Mouse (Mus musculus): ENCODE measurements around the gene Spr. TPM values are rescaled to one million over a fixed set of nuclear protein-coding genes. Genes with fewer than 3 reads are reported as not detected.

Gene Spr
- polyA plus RNA-seq, 1 experiment from 2014 or later, result 53.8 TPM

GRCm38 (mm10) chr6:85105033-85105615 lies 32.4 kb downstream of the Spr start:
- H3K9me3 ChIP-seq, result no peaks in the 10 kb centered on the region
- no peak overlapping the region for H3K27ac ChIP-seq (replicated peaks)
- no peaks in the 10 kb centered on the region for H3K4me1 ChIP-seq
- DNase-seq (ENCODE audit: low spot score), result no peak
- no peaks in the 10 kb centered on the region for H3K27me3 ChIP-seq (replicated peaks; ENCODE audit: low read depth, poor library complexity, severe bottlenecking)
- no peaks in the 10 kb centered on the region for H3K36me3 ChIP-seq (replicated peaks)
- H3K4me3 ChIP-seq, result no peak overlapping the region
- 85% methylated on average over 10 of the region's 10 CpGs for WGBS

- no peak for DNase-seq (ENCODE audit: low spot score)
- 87% methylated on average over 3 of the region's 3 CpGs for WGBS
- H3K36me3 ChIP-seq (replicated peaks), result no peaks in the 10 kb centered on the region
- no peaks in the 10 kb centered on the region for H3K4me1 ChIP-seq
- no peaks in the 10 kb centered on the region for H3K27me3 ChIP-seq (replicated peaks; ENCODE audit: low read depth, poor library complexity, severe bottlenecking)
- no peaks in the 10 kb centered on the region for H3K9me3 ChIP-seq
- no peak overlapping the region for H3K27ac ChIP-seq (replicated peaks)
- no peak overlapping the region for H3K4me3 ChIP-seq
Observed at GRCm38 (mm10) chr6:85103321-85103720, 34.2 kb downstream of the Spr start.

DNA sequence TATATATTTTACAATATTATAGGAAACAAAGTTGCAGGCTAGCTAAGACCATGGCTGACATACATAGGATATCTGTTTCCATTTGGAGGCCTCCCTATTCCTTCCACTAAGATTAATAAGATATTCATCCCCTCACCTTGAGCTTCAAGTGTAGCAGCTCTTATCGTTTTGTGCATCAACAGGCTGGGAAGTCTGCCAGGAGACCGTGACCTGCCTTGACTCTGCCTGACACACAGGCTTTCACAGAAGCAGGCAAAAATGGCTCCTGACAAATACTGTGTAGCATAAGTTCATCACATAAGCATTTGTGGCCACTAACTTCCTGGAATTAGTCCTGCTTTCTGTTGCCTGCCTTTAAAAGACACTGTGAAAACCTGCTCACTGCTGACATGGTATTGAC lies 41.1 kb downstream of the Spr start:
- DNase-seq (ENCODE audit: low spot score), result no peak
- H3K27ac ChIP-seq (replicated peaks), result no peak overlapping the region
- H3K9me3 ChIP-seq, result no peaks in the 10 kb centered on the region
- no peaks in the 10 kb centered on the region for H3K36me3 ChIP-seq (replicated peaks)
- H3K4me3 ChIP-seq, result no peak overlapping the region
- no peaks in the 10 kb centered on the region for H3K4me1 ChIP-seq
- no peaks in the 10 kb centered on the region for H3K27me3 ChIP-seq (replicated peaks; ENCODE audit: low read depth, poor library complexity, severe bottlenecking)
- WGBS, result 83% methylated on average over 2 of the region's 2 CpGs

- H3K27ac ChIP-seq (replicated peaks), result no peak overlapping the region
- no peaks in the 10 kb centered on the region for H3K4me1 ChIP-seq
- no peaks in the 10 kb centered on the region for H3K9me3 ChIP-seq
- no peak for DNase-seq (ENCODE audit: low spot score)
- no peaks in the 10 kb centered on the region for H3K36me3 ChIP-seq (replicated peaks)
- H3K4me3 ChIP-seq, result no peak overlapping the region
- 83% methylated on average over 4 of the region's 4 CpGs for WGBS
- no peaks in the 10 kb centered on the region for H3K27me3 ChIP-seq (replicated peaks; ENCODE audit: low read depth, poor library complexity, severe bottlenecking)
Observed at GRCm38 (mm10) chr6:85087425-85087824, 50.1 kb downstream of the Spr start.

DNA sequence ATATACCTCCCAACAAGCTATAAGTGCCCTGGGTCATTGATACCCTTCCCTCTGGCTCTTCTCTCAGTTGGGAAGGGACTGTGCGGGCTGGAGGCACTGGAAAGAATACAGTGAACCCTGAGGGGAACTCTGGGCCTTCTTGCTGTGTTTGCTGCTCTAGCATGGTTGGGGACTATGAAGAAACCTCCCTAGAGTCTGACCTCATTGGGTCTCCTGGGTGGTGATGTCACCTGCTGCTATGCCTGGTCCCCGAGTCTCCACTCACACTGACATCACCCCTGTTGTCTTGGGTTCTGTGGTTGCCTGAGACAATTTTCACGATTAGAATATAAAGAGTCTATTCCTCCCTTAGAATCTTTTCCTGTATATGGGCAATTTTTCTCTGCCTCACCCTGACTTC lies 50.9 kb downstream of the Spr start:
- WGBS, result 78% methylated on average over 3 of the region's 3 CpGs
- H3K27me3 ChIP-seq (replicated peaks; ENCODE audit: low read depth, poor library complexity, severe bottlenecking), result no peaks in the 10 kb centered on the region
- no peaks in the 10 kb centered on the region for H3K4me1 ChIP-seq
- H3K4me3 ChIP-seq, result no peak overlapping the region
- no peaks in the 10 kb centered on the region for H3K36me3 ChIP-seq (replicated peaks)
- no peaks in the 10 kb centered on the region for H3K9me3 ChIP-seq
- H3K27ac ChIP-seq (replicated peaks), result no peak overlapping the region
- DNase-seq (ENCODE audit: low spot score), result no peak

Other genes starting within 250 kb of the Spr start
- 26.2 and 27.4 TPM in 2 replicates for gene Exoc6b, start 68.3 kb downstream of the Spr start, polyA plus RNA-seq (2016; fragmentation: Nextera tagmentation; extraction: Ambion mirVana)
- 2.6 and 2.9 TPM in 2 replicates for gene Emx1, start 49.7 kb upstream of the Spr start, polyA plus RNA-seq (2016; fragmentation: Nextera tagmentation; extraction: Ambion mirVana)
- gene Sfxn5, start 195.7 kb upstream of the Spr start, polyA plus RNA-seq (2016; fragmentation: Nextera tagmentation; extraction: Ambion mirVana), result 8.5 and 8.6 TPM in 2 replicates
- gene Rab11fip5, start 236.9 kb upstream of the Spr start, polyA plus RNA-seq (2016; fragmentation: Nextera tagmentation; extraction: Ambion mirVana), result 2.3 and 3.6 TPM in 2 replicates